Mouse (Mus musculus): ENCODE measurements at regions not wholly inside any gene's neighbourhood (a gene's known extent, or its start where the extent isn't known, plus 50 kb on each side); places are given as distances from the start of the nearest gene placed in this dataset.

- no peak for TF ChIP-seq CTCF (IDR thresholded peaks at IDR 0.05; ENCODE audit: low read depth)
- TF ChIP-seq EP300 (optimal IDR thresholded peaks at IDR 0.05) = no peak
Measured at GRCm38 (mm10) chr3:149150796-149151195, 160.4 kb upstream of the Adgrl2 start.
